Mouse (Mus musculus): ENCODE data around the gene Zfp69.
A peak's percentile ranks its signal among the peaks of the same experiment; 100 is the strongest.

Zfp69 gene

GRCm38 (mm10) chr4:120951428-120951973 lies at the start of gene Zfp69:
Gene Zfp69 (minus strand): TSS chr4:120951699.
- peak; percentile 91 to 97 for DNase-seq

GRCm38 (mm10) chr4:121001042-121001441 lies 49.5 kb upstream of the Zfp69 start:
- DNase-seq, result no peak

- no peak for DNase-seq
These were observed 44.4 kb upstream of the Zfp69 start for GRCm38 (mm10) chr4:120995911-120996310.

GRCm38 (mm10) chr4:120993025-120993424 lies 41.5 kb upstream of the Zfp69 start:
- no peak for DNase-seq

GRCm38 (mm10) chr4:120992284-120992683 lies 40.8 kb upstream of the Zfp69 start:
- DNase-seq, result no peak

GRCm38 (mm10) chr4:120987319-120987718 lies 35.8 kb upstream of the Zfp69 start:
- DNase-seq, result no peak

GRCm38 (mm10) chr4:120986446-120986845 lies 34.9 kb upstream of the Zfp69 start:
- peak; percentile 62 to 72 for DNase-seq

- no peak for DNase-seq
These were observed 26.7 kb upstream of the Zfp69 start for GRCm38 (mm10) chr4:120978221-120978620.

GRCm38 (mm10) chr4:120975428-120975734 lies 23.9 kb upstream of the Zfp69 start:
- DNase-seq, result no peak

- DNase-seq, result peak; percentile 58
These were observed 23.4 kb upstream of the Zfp69 start for GRCm38 (mm10) chr4:120974711-120975427.

- DNase-seq, result no peak
These were observed 20.3 kb upstream of the Zfp69 start for GRCm38 (mm10) chr4:120971842-120972241.

- DNase-seq, result peak; percentile 43 to 63
These were observed 18.1 kb upstream of the Zfp69 start for GRCm38 (mm10) chr4:120969382-120970146.

GRCm38 (mm10) chr4:120968486-120968885 lies 17.0 kb upstream of the Zfp69 start:
- DNase-seq, result peak; percentile 57 to 72

GRCm38 (mm10) chr4:120955586-120955985 lies 4.1 kb upstream of the Zfp69 start:
- no peak for DNase-seq

GRCm38 (mm10) chr4:120953667-120954066 lies 2.2 kb upstream of the Zfp69 start:
- no peak for DNase-seq

- DNase-seq, result no peak
These were observed 1.5 kb upstream of the Zfp69 start for GRCm38 (mm10) chr4:120953038-120953437.

GRCm38 (mm10) chr4:120952163-120952562 lies 664 bp upstream of the Zfp69 start:
- DNase-seq, result no peak

GRCm38 (mm10) chr4:120950763-120951427 lies 604 bp downstream of the Zfp69 start:
- no peak for DNase-seq

- no peak for DNase-seq
These were observed 2.6 kb downstream of the Zfp69 start for GRCm38 (mm10) chr4:120948938-120949337.

GRCm38 (mm10) chr4:120935006-120935405 lies 16.5 kb downstream of the Zfp69 start:
- DNase-seq, result no peak

- DNase-seq, result no peak
These were observed 20.8 kb downstream of the Zfp69 start for GRCm38 (mm10) chr4:120930736-120931135.

- DNase-seq, result peak in 1 of 2 experiments; percentile 61
These were observed 22.8 kb downstream of the Zfp69 start for GRCm38 (mm10) chr4:120928686-120929085.

GRCm38 (mm10) chr4:120925386-120925785 lies 26.1 kb downstream of the Zfp69 start:
- peak; percentile 35 to 54 for DNase-seq
